In genomic region chr2:109280600-109281340, GRCm38 (mm10) we compare ENCODE assay signal across 1 mouse cellular context.
TF ChIP-seq lines count a peak whose summit lies in the region.

Kif18a (plus strand) TSS chr2:109280738.
Mettl15 (minus strand) TSS chr2:109280748.

TF ChIP-seq in MEL, 35 proteins besides CTCF, POLR2A, EP300 and RAD21 (continued from another document):
- TF ChIP-seq USF2 (IDR thresholded peaks at IDR 0.05; ENCODE audit: borderline replicate concordance in 1 of 2, insufficient read depth in 1 of 2, low read depth in 1 of 2, low read length in 2 of 2) (no peak), MXI1 (IDR thresholded peaks at IDR 0.05; ENCODE audit: low read depth, low read length) (peak; percentile 81), MAZ (IDR thresholded peaks at IDR 0.05; ENCODE audit: low read depth, low read length) (no peak), TAL1 (IDR thresholded peaks at IDR 0.05; ENCODE audit: low read length) (no peak), RCOR1 (IDR thresholded peaks at IDR 0.05; ENCODE audit: low read depth, low read length) (no peak), GATA1 (IDR thresholded peaks at IDR 0.05; ENCODE audit: low read depth, low read length) (no peak), CHD1 (IDR thresholded peaks at IDR 0.05; ENCODE audit: low read depth, low read length) (no peak), ZMIZ1 (IDR thresholded peaks at IDR 0.05; ENCODE audit: low read depth, low read length) (peak; percentile 78), SMC3 (IDR thresholded peaks at IDR 0.05; ENCODE audit: low read depth, low read length) (no peak), MYC (IDR thresholded peaks at IDR 0.05; ENCODE audit: low read depth, low read length) (no peak), POLR2AphosphoS5 (IDR thresholded peaks at IDR 0.05; ENCODE audit: borderline replicate concordance, low read depth, low read length) (no peak), MEF2A (IDR thresholded peaks at IDR 0.05; ENCODE audit: extremely low read depth, insufficient replicate concordance, low read depth, low read length, poor library complexity, severe bottlenecking) (no peak)
TF ChIP-seq in MEL: peak in this region for 11.
